Mouse (Mus musculus) forebrain, postnatal 0 days (tissue): ENCODE data around the gene Ctbp2. TPM values are rescaled to one million over a fixed set of nuclear protein-coding genes. Genes with fewer than 3 reads are reported as not detected.

Experiments used
- ATAC-seq: fragments of 200-750 bp; cut with Nextera tagmentation; 2 replicates; pipeline ENCODE4 v1.8.0; 2017; ENCODE audit warnings: mild to moderate bottlenecking, moderate library complexity
- DNase-seq: peaks from one replicate; pipeline ENCODE4 v3.0.0-alpha.2; 2015
- H3K27ac ChIP-seq: fragments of 300-500 bp; sonication (generic); 2 replicates; pipeline ENCODE4 v1.5.1; 2014; ENCODE audit warnings: low read depth, mild to moderate bottlenecking, antibody characterized with exemption, low read length, moderate library complexity, mixed read lengths
- H3K27me3 ChIP-seq: fragments of 300-500 bp; sonication (generic); 2 replicates; pipeline ENCODE4 v1.6.1; 2014; ENCODE audit warnings: mild to moderate bottlenecking, low read length, mixed read lengths; ENCODE audit not compliant: insufficient read depth
- H3K36me3 ChIP-seq: fragments of 300-500 bp; sonication (generic); 2 replicates; pipeline ENCODE4 v1.6.1; 2014; ENCODE audit warnings: mild to moderate bottlenecking, moderate library complexity; ENCODE audit not compliant: insufficient read depth
- H3K4me1 ChIP-seq: fragments of 300-500 bp; sonication (generic); 2 replicates; pipeline ENCODE4 v1.6.1; 2014; ENCODE audit warnings: antibody characterized with exemption; ENCODE audit not compliant: insufficient read depth
- H3K4me2 ChIP-seq: fragments of 300-500 bp; sonication (generic); 2 replicates; pipeline ENCODE4 v1.6.1; 2014; ENCODE audit warnings: low read depth, mild to moderate bottlenecking, moderate library complexity
- H3K4me3 ChIP-seq: fragments of 300-500 bp; sonication (generic); 2 replicates; pipeline ENCODE4 v1.5.1; 2014; ENCODE audit warnings: low read depth, low read length, mixed read lengths
- H3K9ac ChIP-seq: fragments of 300-500 bp; sonication (generic); 2 replicates; pipeline ENCODE4 v1.6.1; 2014; ENCODE audit warnings: mild to moderate bottlenecking
- H3K9me3 ChIP-seq: fragments of 300-500 bp; sonication (generic); 2 replicates; pipeline ENCODE4 v1.6.1; 2016; ENCODE audit warnings: low read length
- CTCF ChIP-seq: sonication (generic); IDR thresholded peaks from 2 replicates; pipeline ENCODE4 v1.5.1; 2016; ENCODE audit warnings: antibody characterized with exemption, control low read depth, low read depth
- WGBS: fragments of 180-500 bp; shearing (Covaris S2); extraction: QIAGEN DNeasy Blood & Tissue Kit; methylation state at CpG from one replicate; pipeline ENCODE4 v1.1.7; 2014; 5-methylcytosine and 5-hydroxymethylcytosine counted together
- polyA plus RNA-seq: library from polyadenylated mRNA; unstranded; fragments of >200 nt; fragmentation: Nextera tagmentation; extraction: Ambion mirVana; gene quantifications from 2 replicates; pipeline ENCODE4 v1.2.1, GENCODE M21; 2015
- total RNA-seq: library from RNA; depleted of rRNA; stranded (reverse); fragments of >200 nt; gene quantifications from 2 replicates; pipeline ENCODE4 v1.2.3, GENCODE M21; 2014

The Ctbp2 gene
- total and polyA plus RNA-seq, 2 experiments from 2014 or later, result 35.2 to 80.3 TPM

DNA sequence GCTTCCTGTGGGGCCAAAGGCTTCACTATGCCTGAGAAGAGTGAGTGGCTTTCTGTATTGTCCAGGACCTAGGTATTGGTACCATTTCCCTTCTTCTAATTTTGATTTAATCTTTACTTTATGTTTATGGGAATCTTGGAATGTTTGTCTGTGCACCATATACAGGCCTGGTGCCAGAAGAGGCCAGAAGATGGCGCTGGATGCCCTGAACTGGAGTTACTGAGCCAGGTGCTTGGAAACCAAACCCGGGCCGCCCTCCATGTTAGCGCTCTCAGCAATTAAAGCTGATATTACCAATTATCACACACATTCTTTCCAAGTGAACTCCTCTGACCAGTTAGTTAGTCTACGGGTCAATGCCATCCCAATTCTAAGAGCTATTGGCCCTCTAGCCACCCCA lies 69.7 kb downstream of the Ctbp2 start:
- Histone ChIP-seq H3K9me3 (no peaks in the 10 kb centered on the region), H3K9ac (no peak overlapping the region), H3K4me1 (no peaks in the 10 kb centered on the region), H3K27me3 (no peaks in the 10 kb centered on the region), H3K27ac (no peak overlapping the region), H3K4me3 (no peak overlapping the region), H3K4me2 (no peak overlapping the region), H3K36me3 (peaks cover 3% of the 10 kb centered on the region; the same call in 1 of the 2 replicates)
- DNase-seq (no peak), ATAC-seq (no peak)
- 93% methylated on average over 5 of the region's 5 CpGs for WGBS
- peak; percentile 28; the same call in 1 of the 2 replicates for TF ChIP-seq CTCF

- H3K9me3 ChIP-seq, result no peaks in the 10 kb centered on the region
- DNase-seq (no peak), ATAC-seq (no peak)
- TF ChIP-seq CTCF, result no peak
- no peaks in the 10 kb centered on the region for H3K27me3 ChIP-seq
- whole genome bisulfite sequencing, result 62% methylated on average over 9 of the region's 9 CpGs
- no peak overlapping the region for H3K4me2 ChIP-seq
- no peak overlapping the region for H3K27ac ChIP-seq
- H3K4me3 ChIP-seq, result no peak overlapping the region
- H3K4me1 ChIP-seq, result no peaks in the 10 kb centered on the region
- no peak overlapping the region for H3K9ac ChIP-seq
- peaks cover 3% of the 10 kb centered on the region; the same call in 1 of the 2 replicates for H3K36me3 ChIP-seq
Observed at GRCm38 (mm10) chr7:133053757-133054156, 70.4 kb downstream of the Ctbp2 start.

DNA sequence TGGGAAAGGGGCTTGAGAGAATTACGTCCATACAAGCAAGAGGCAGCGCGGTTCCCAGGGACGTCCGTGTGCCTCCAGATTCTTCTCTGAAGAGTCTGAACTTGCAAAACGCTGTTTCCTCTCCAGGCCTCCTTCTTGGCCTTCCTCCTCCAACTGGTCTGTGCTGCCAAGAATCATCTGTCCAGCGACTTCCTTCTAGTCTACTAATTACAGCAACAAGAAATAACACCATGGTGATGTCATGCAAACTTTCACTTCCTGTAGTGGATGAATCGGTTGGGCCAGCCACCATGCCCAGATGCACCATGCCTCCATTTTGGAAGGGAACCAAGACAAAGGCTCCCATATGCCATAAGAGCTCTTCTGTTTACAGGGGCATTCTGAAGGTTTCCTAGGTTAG lies 71.3 kb downstream of the Ctbp2 start:
- 76% methylated on average over 8 of the region's 8 CpGs for WGBS
- Histone ChIP-seq H3K9me3 (no peaks in the 10 kb centered on the region), H3K36me3 (peaks cover 3% of the 10 kb centered on the region; the same call in 1 of the 2 replicates), H3K27ac (no peak overlapping the region), H3K9ac (no peak overlapping the region), H3K4me2 (no peak overlapping the region), H3K4me3 (no peak overlapping the region), H3K4me1 (no peaks in the 10 kb centered on the region), H3K27me3 (no peaks in the 10 kb centered on the region)
- no peak for DNase-seq
- TF ChIP-seq CTCF, result no peak
- no peak for ATAC-seq

GRCm38 (mm10) chr7:133050681-133051080 lies 73.5 kb downstream of the Ctbp2 start:
- DNase-seq (no peak), ATAC-seq (no peak)
- Histone ChIP-seq H3K4me3 (no peak overlapping the region), H3K36me3 (peaks cover 3% of the 10 kb centered on the region), H3K9me3 (no peaks in the 10 kb centered on the region), H3K4me1 (no peaks in the 10 kb centered on the region), H3K9ac (no peak overlapping the region), H3K27ac (no peak overlapping the region), H3K4me2 (no peak overlapping the region), H3K27me3 (no peaks in the 10 kb centered on the region)
- no peak for TF ChIP-seq CTCF
- 87% methylated on average over 6 of the region's 6 CpGs for WGBS

GRCm38 (mm10) chr7:133048085-133048630 lies 76.0 kb downstream of the Ctbp2 start:
- DNase-seq, result no peak
- Histone ChIP-seq H3K27ac (no peak overlapping the region), H3K4me3 (no peak overlapping the region), H3K9me3 (no peaks in the 10 kb centered on the region), H3K27me3 (no peaks in the 10 kb centered on the region), H3K36me3 (peaks cover 3% of the 10 kb centered on the region), H3K4me1 (no peaks in the 10 kb centered on the region), H3K4me2 (no peak overlapping the region), H3K9ac (no peak overlapping the region)
- WGBS, result 79% methylated on average over 3 of the region's 3 CpGs
- no peak for TF ChIP-seq CTCF
- no peak for ATAC-seq

GRCm38 (mm10) chr7:133047287-133047686 lies 76.9 kb downstream of the Ctbp2 start:
- no peak for ATAC-seq
- Histone ChIP-seq H3K9ac (no peak overlapping the region), H3K4me2 (no peak overlapping the region), H3K9me3 (no peaks in the 10 kb centered on the region), H3K4me3 (no peak overlapping the region), H3K27ac (no peak overlapping the region), H3K4me1 (no peaks in the 10 kb centered on the region), H3K36me3 (no peaks in the 10 kb centered on the region; the same call in 1 of the 2 replicates), H3K27me3 (no peaks in the 10 kb centered on the region)
- TF ChIP-seq CTCF, result no peak
- WGBS, result 85% methylated on average over 4 of the region's 4 CpGs
- no peak for DNase-seq

- H3K4me3 ChIP-seq, result no peak overlapping the region
- H3K9me3 ChIP-seq, result no peaks in the 10 kb centered on the region
- no peaks in the 10 kb centered on the region; the same call in 1 of the 2 replicates for H3K36me3 ChIP-seq
- no peaks in the 10 kb centered on the region for H3K4me1 ChIP-seq
- no peak for ATAC-seq
- H3K4me2 ChIP-seq, result no peak overlapping the region
- TF ChIP-seq CTCF, result no peak
- no peaks in the 10 kb centered on the region for H3K27me3 ChIP-seq
- no peak overlapping the region for H3K9ac ChIP-seq
- DNase-seq, result no peak
- no peak overlapping the region for H3K27ac ChIP-seq
- WGBS, result 83% methylated on average over 4 of the region's 4 CpGs
Observed at GRCm38 (mm10) chr7:133044721-133045120, 79.4 kb downstream of the Ctbp2 start.
